Mouse (Mus musculus): ENCODE data around the gene Zbtb7a. TPM values are rescaled to one million over a fixed set of nuclear protein-coding genes. Genes with fewer than 3 reads are reported as not detected.

Gene Zbtb7a
- polyA plus RNA-seq, 1 experiment from 2014 or later: 4.9 TPM

GRCm38 (mm10) chr10:81182336-81183333, 47.6 kb downstream of the Zbtb7a start, which contains the start of gene Dapk3:
Gene Dapk3 (plus strand): TSS chr10:81183005.
- peak within 1 kb of the TSS; percentile 68 for H3K9ac ChIP-seq (replicated peaks; ENCODE audit: low read length)
- 0 out of 2 replicates have a peak within 1 kb of the TSS, but pooled peaks have one; percentile 57 for H3K27ac ChIP-seq (replicated peaks; ENCODE audit: low read depth, low read length)
- peak within 1 kb of the TSS; percentile 66 for H3K4me2 ChIP-seq (ENCODE audit: low read depth, low read length)
- WGBS: 6% methylated on average over 53 of the region's 53 CpGs
- H3K27me3 ChIP-seq (ENCODE audit: control insufficient read depth, insufficient read depth, low read length): no peaks in the 10 kb centered on the region
- ATAC-seq (replicated peaks; ENCODE audit: insufficient number of reproducible peaks, low FRiP score, low TSS enrichment, low read depth) (peak; percentile 92), DNase-seq (ENCODE audit: low spot score) (peak; percentile 100)
- no peaks in the 10 kb centered on the region for H3K9me3 ChIP-seq (replicated peaks; ENCODE audit: control insufficient read depth, low read length)
- peak within 1 kb of the TSS; percentile 63 for H3K4me3 ChIP-seq (ENCODE audit: low read depth, low read length)
- H3K4me1 ChIP-seq (ENCODE audit: control insufficient read depth, insufficient read depth, low read length): peaks cover 10% of the 10 kb centered on the region
- peaks cover 38% of the 10 kb centered on the region for H3K36me3 ChIP-seq (replicated peaks; ENCODE audit: control insufficient read depth, insufficient read depth, low read depth, low read length)

- no peak for ATAC-seq (replicated peaks; ENCODE audit: insufficient number of reproducible peaks, low FRiP score, low TSS enrichment, low read depth)
- Histone ChIP-seq H3K4me3 (ENCODE audit: low read depth, low read length) (peak within 1 kb of the TSS; percentile 63), H3K36me3 (replicated peaks; ENCODE audit: control insufficient read depth, insufficient read depth, low read depth, low read length) (peaks cover 28% of the 10 kb centered on the region), H3K27me3 (ENCODE audit: control insufficient read depth, insufficient read depth, low read length) (no peaks in the 10 kb centered on the region), H3K4me1 (ENCODE audit: control insufficient read depth, insufficient read depth, low read length) (peaks cover 8% of the 10 kb centered on the region), H3K4me2 (ENCODE audit: low read depth, low read length) (peak within 1 kb of the TSS; percentile 66), H3K27ac (replicated peaks; ENCODE audit: low read depth, low read length) (0 out of 2 replicates have a peak within 1 kb of the TSS, but pooled peaks have one; percentile 57), H3K9me3 (replicated peaks; ENCODE audit: control insufficient read depth, low read length) (no peaks in the 10 kb centered on the region), H3K9ac (replicated peaks; ENCODE audit: low read length) (peak within 1 kb of the TSS; percentile 68)
- no peak for DNase-seq (ENCODE audit: low spot score)
- WGBS: 82% methylated on average over 5 of the region's 5 CpGs
Measured at GRCm38 (mm10) chr10:81183805-81184204, 48.8 kb downstream of the Zbtb7a start, which contains the start of gene 4930442H23Rik. Gene 4930442H23Rik (minus strand): TSS chr10:81183849.

GRCm38 (mm10) chr10:81184765-81185164, 49.7 kb downstream of the Zbtb7a start:
- no peak overlapping the region for H3K9ac ChIP-seq (replicated peaks; ENCODE audit: low read length)
- ATAC-seq (replicated peaks; ENCODE audit: insufficient number of reproducible peaks, low FRiP score, low TSS enrichment, low read depth) (no peak), DNase-seq (ENCODE audit: low spot score) (peak; percentile 62)
- no peaks in the 10 kb centered on the region for H3K9me3 ChIP-seq (replicated peaks; ENCODE audit: control insufficient read depth, low read length)
- H3K27me3 ChIP-seq (ENCODE audit: control insufficient read depth, insufficient read depth, low read length): no peaks in the 10 kb centered on the region
- no peak overlapping the region for H3K4me2 ChIP-seq (ENCODE audit: low read depth, low read length)
- H3K27ac ChIP-seq (replicated peaks; ENCODE audit: low read depth, low read length): no peak overlapping the region
- H3K4me3 ChIP-seq (ENCODE audit: low read depth, low read length): no peak overlapping the region
- 45% methylated on average over 4 of the region's 4 CpGs for WGBS
- H3K36me3 ChIP-seq (replicated peaks; ENCODE audit: control insufficient read depth, insufficient read depth, low read depth, low read length): peaks cover 21% of the 10 kb centered on the region
- H3K4me1 ChIP-seq (ENCODE audit: control insufficient read depth, insufficient read depth, low read length): peaks cover 8% of the 10 kb centered on the region

GRCm38 (mm10) chr10:81187161-81187560, 52.1 kb downstream of the Zbtb7a start:
- WGBS: 91% methylated on average over 9 of the region's 9 CpGs
- DNase-seq (ENCODE audit: low spot score): no peak
- no peaks in the 10 kb centered on the region for H3K27me3 ChIP-seq (ENCODE audit: control insufficient read depth, insufficient read depth, low read length)

GRCm38 (mm10) chr10:81189821-81190220, 54.8 kb downstream of the Zbtb7a start:
- peaks cover 9% of the 10 kb centered on the region for H3K4me1 ChIP-seq (ENCODE audit: control insufficient read depth, insufficient read depth, low read length)
- WGBS: 81% methylated on average over 26 of the region's 26 CpGs
- H3K9ac ChIP-seq (replicated peaks; ENCODE audit: low read length): no peak overlapping the region
- no peak for DNase-seq (ENCODE audit: low spot score)
- no peak for ATAC-seq (replicated peaks; ENCODE audit: insufficient number of reproducible peaks, low FRiP score, low TSS enrichment, low read depth)
- 0 out of 2 replicates have a peak, but pooled peaks cover 3% of the 10 kb centered on the region for H3K36me3 ChIP-seq (replicated peaks; ENCODE audit: control insufficient read depth, insufficient read depth, low read depth, low read length)
- H3K4me2 ChIP-seq (ENCODE audit: low read depth, low read length): no peak overlapping the region
- H3K27me3 ChIP-seq (ENCODE audit: control insufficient read depth, insufficient read depth, low read length): peaks cover 9% of the 10 kb centered on the region
- H3K9me3 ChIP-seq (replicated peaks; ENCODE audit: control insufficient read depth, low read length): no peaks in the 10 kb centered on the region
- no peak overlapping the region for H3K27ac ChIP-seq (replicated peaks; ENCODE audit: low read depth, low read length)
- no peak overlapping the region for H3K4me3 ChIP-seq (ENCODE audit: low read depth, low read length)

More at GRCm38 (mm10) chr10:81187161-81187560, 52.1 kb downstream of the Zbtb7a start:
- no peak for ATAC-seq (replicated peaks; ENCODE audit: insufficient number of reproducible peaks, low FRiP score, low TSS enrichment, low read depth)
- H3K4me1 ChIP-seq (ENCODE audit: control insufficient read depth, insufficient read depth, low read length): peaks cover 8% of the 10 kb centered on the region
- no peak overlapping the region for H3K9ac ChIP-seq (replicated peaks; ENCODE audit: low read length)
- H3K36me3 ChIP-seq (replicated peaks; ENCODE audit: control insufficient read depth, insufficient read depth, low read depth, low read length): 0 out of 2 replicates have a peak, but pooled peaks cover 3% of the 10 kb centered on the region
- H3K4me2 ChIP-seq (ENCODE audit: low read depth, low read length): no peak overlapping the region
- no peak overlapping the region for H3K4me3 ChIP-seq (ENCODE audit: low read depth, low read length)
- no peak overlapping the region for H3K27ac ChIP-seq (replicated peaks; ENCODE audit: low read depth, low read length)
- no peaks in the 10 kb centered on the region for H3K9me3 ChIP-seq (replicated peaks; ENCODE audit: control insufficient read depth, low read length)

GRCm38 (mm10) chr10:81190236-81190911, 55.4 kb downstream of the Zbtb7a start:
- peak; percentile 36 for DNase-seq (ENCODE audit: low spot score)
- 69% methylated on average over 31 of the region's 31 CpGs for WGBS

GRCm38 (mm10) chr10:81190912-81191321, 55.9 kb downstream of the Zbtb7a start:
- no peak overlapping the region for H3K4me3 ChIP-seq (ENCODE audit: low read depth, low read length)

More at GRCm38 (mm10) chr10:81190236-81190911, 55.4 kb downstream of the Zbtb7a start:
- Histone ChIP-seq H3K27ac (replicated peaks; ENCODE audit: low read depth, low read length) (no peak overlapping the region), H3K4me3 (ENCODE audit: low read depth, low read length) (no peak overlapping the region), H3K27me3 (ENCODE audit: control insufficient read depth, insufficient read depth, low read length) (peaks cover 13% of the 10 kb centered on the region), H3K4me2 (ENCODE audit: low read depth, low read length) (no peak overlapping the region), H3K9me3 (replicated peaks; ENCODE audit: control insufficient read depth, low read length) (no peaks in the 10 kb centered on the region), H3K4me1 (ENCODE audit: control insufficient read depth, insufficient read depth, low read length) (peaks cover 6% of the 10 kb centered on the region), H3K9ac (replicated peaks; ENCODE audit: low read length) (no peak overlapping the region), H3K36me3 (replicated peaks; ENCODE audit: control insufficient read depth, insufficient read depth, low read depth, low read length) (0 out of 2 replicates have a peak, but pooled peaks cover 3% of the 10 kb centered on the region)
- no peak for ATAC-seq (replicated peaks; ENCODE audit: insufficient number of reproducible peaks, low FRiP score, low TSS enrichment, low read depth)

More at GRCm38 (mm10) chr10:81190912-81191321, 55.9 kb downstream of the Zbtb7a start:
- peaks cover 6% of the 10 kb centered on the region for H3K4me1 ChIP-seq (ENCODE audit: control insufficient read depth, insufficient read depth, low read length)
- 66% methylated on average over 6 of the region's 6 CpGs for WGBS
- peaks cover 18% of the 10 kb centered on the region for H3K27me3 ChIP-seq (ENCODE audit: control insufficient read depth, insufficient read depth, low read length)
- H3K9ac ChIP-seq (replicated peaks; ENCODE audit: low read length): no peak overlapping the region
- H3K27ac ChIP-seq (replicated peaks; ENCODE audit: low read depth, low read length): no peak overlapping the region
- no peaks in the 10 kb centered on the region for H3K9me3 ChIP-seq (replicated peaks; ENCODE audit: control insufficient read depth, low read length)
- ATAC-seq (replicated peaks; ENCODE audit: insufficient number of reproducible peaks, low FRiP score, low TSS enrichment, low read depth): no peak
- 0 out of 2 replicates have a peak, but pooled peaks cover 3% of the 10 kb centered on the region for H3K36me3 ChIP-seq (replicated peaks; ENCODE audit: control insufficient read depth, insufficient read depth, low read depth, low read length)
- no peak overlapping the region for H3K4me2 ChIP-seq (ENCODE audit: low read depth, low read length)
- DNase-seq (ENCODE audit: low spot score): no peak
